Mouse (Mus musculus): Measurements from ENCODE around the gene Pnma5. TPM values are rescaled to one million over a fixed set of nuclear protein-coding genes. Genes with fewer than 3 reads are reported as not detected.

Gene Pnma5
- total RNA-seq, 2 experiments from 2014 or later: not detected

DNA sequence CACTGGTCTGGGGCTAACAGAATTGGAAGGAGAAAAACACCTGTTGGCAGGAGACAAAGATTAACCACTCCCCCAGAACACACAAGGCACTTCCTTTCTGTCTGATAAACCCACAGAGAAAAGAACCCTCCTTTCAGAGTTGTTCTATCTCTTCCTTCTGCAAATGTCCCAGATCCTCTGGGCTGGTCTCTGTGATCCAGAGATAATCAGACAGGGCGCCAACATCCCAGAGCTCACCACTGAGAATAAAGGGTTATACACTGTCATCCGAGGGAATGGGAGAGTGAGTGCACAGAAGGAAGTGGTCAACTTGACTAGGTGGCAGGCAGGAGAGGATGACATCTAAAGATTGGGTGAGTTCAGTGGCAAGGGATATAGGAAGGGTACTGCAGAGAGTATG lies 51.3 kb downstream of the Pnma5 start:
- DNase-seq: no peak

Small RNA genes lying within 50 kb of the gene (microRNA-seq; reads per million reads assigned to microRNA genes)
- gene Mir2137: 0.25 to 0.32 reads per million in 2 experiments

Other genes starting within 250 kb of the Pnma5 start
- gene Gabrq, start 211.9 kb downstream of the Pnma5 start, total RNA-seq (2021): under 1 TPM in 1 of 2 experiments, not detected in 1; 0.12 TPM
- 10 to 100 TPM; 22.0 to 24.4 TPM for gene Cetn2, start 118.7 kb downstream of the Pnma5 start, total RNA-seq (2021)
- 1 to 10 TPM; 8.9 to 9.0 TPM for gene Nsdhl, start 118.5 kb downstream of the Pnma5 start, total RNA-seq (2021)
- gene Zfp185, start 49.8 kb downstream of the Pnma5 start, total RNA-seq (2021): 10 to 100 TPM; 12.5 to 15.7 TPM
- under 1 TPM in 1 of 2 experiments, not detected in 1; 0.12 TPM for gene Pnma3, start 27.7 kb upstream of the Pnma5 start, total RNA-seq (2021)
- gene Xlr4a, start 45.4 kb upstream of the Pnma5 start, total RNA-seq (2021): not detected
- gene Xlr3a, start 60.0 kb upstream of the Pnma5 start, total RNA-seq (2021): under 1 TPM; 0.20 to 0.59 TPM
- not detected for gene Gm14685, start 79.9 kb upstream of the Pnma5 start, total RNA-seq (2021)
- not detected for gene Xlr5b, start 111.7 kb upstream of the Pnma5 start, total RNA-seq (2021)
- not detected for gene DXBay18, start 112.3 kb upstream of the Pnma5 start, total RNA-seq (2021)
- not detected for gene Spin2d, start 139.9 kb upstream of the Pnma5 start, total RNA-seq (2021)
- 1 to 10 TPM; 6.6 to 8.4 TPM for gene Xlr3b, start 155.1 kb upstream of the Pnma5 start, total RNA-seq (2021)
- gene Xlr4b, start 177.2 kb upstream of the Pnma5 start, total RNA-seq (2021): not detected
- 1 to 10 TPM; 7.5 to 8.2 TPM for gene F8a, start 191.2 kb upstream of the Pnma5 start, total RNA-seq (2021)
- under 1 TPM in 1 of 2 experiments, not detected in 1; 0.80 TPM for gene Xlr4c, start 206.0 kb upstream of the Pnma5 start, total RNA-seq (2021)
- under 1 TPM; 0.38 to 0.45 TPM for gene Xlr3c, start 228.3 kb upstream of the Pnma5 start, total RNA-seq (2021)

Data from gastrocnemius, postnatal 10 days (tissue).